Mouse (Mus musculus): ENCODE data around the gene Spata17. TPM values are rescaled to one million over a fixed set of nuclear protein-coding genes. Genes with fewer than 3 reads are reported as not detected.
A peak's percentile ranks its signal among the peaks of the same experiment; 100 is the strongest.

The Spata17 gene
- polyA plus RNA-seq (2012; rRNA removed) (0.06 and 0.12 TPM in 2 replicates), polyA plus RNA-seq (2014; fragmentation: Nextera tagmentation; extraction: Ambion mirVana) (0.09 and 0.10 TPM in 2 replicates)

DNA sequence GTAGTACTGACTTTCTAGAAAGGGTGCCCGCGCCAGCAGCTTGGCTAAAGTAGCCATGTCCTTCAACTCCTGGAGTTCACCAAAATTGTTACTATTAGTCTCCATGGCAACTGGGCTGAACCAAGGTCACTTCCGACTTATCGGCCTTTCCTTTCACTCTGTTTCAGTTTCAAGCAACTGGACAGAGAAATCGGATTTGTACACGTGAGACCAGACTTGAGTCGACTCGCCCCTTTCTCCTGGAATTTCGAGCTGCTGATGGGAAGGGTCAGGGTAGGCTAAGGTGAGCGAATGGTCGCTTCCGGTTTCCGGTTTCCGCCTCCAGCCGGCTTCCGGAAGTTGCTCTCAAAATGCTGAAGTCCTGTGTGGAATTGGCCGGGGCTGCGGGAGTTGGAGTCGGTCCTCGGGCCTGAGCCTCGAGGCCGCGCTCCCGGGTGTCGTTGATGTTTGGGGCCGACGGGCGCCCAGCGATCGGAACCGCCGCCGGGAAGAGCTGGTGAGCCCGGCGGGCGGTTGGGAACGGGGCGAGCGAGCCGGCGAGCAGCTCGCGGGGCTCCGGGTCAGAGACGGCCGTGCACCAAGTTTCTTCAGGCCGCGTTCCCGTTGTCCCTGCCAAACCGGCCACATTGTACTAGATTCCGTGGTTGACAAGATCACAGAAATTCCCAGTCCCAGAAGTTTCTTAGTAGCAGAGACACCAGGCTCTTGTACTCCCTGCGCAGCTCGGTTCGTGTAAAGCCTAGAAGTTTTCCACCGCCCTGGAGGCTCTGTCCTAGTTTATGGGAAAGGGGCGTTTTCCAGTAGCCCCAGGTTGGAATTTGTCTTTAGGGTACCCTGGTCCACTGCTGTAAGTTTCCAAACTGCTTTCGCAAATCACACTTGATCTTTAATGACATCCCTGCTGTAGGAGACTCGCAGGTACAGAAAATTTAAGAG is at the start of gene Spata17, which contains the start of gene Gpatch2:
Gene Spata17 (minus strand): TSS at position 285 of the 936 bp plus-strand sequence.
Gene Gpatch2 (plus strand): TSS at position 328 of the 936 bp plus-strand sequence.
- DNase-seq (ENCODE audit: low read depth in 3 of 3, low spot score in 3 of 3), result peak; percentile 52 to 66 (median 63)
- peak within 1 kb of the TSS; percentile 95 to 99 for H3K4me3 ChIP-seq (ENCODE audit: insufficient read depth in 1 of 2, low read depth in 2 of 2, low read length in 2 of 2)
- H3K4me2 ChIP-seq (ENCODE audit: low read depth), result peak within 1 kb of the TSS; percentile 85
- H3K4me1 ChIP-seq (replicated peaks; ENCODE audit: control insufficient read depth in 2 of 2, insufficient read depth in 2 of 2, low read length in 1 of 2), result no peaks in the 10 kb centered on the region; a peak in 1 of 4 replicates
- H3K36me3 ChIP-seq (replicated peaks; ENCODE audit: control insufficient read depth, insufficient read depth, low read depth), result no peaks in the 10 kb centered on the region
- TF ChIP-seq CTCF (IDR thresholded peaks at IDR 0.05; ENCODE audit: low read depth), result no peak
- TF ChIP-seq EP300 (IDR thresholded peaks at IDR 0.05; ENCODE audit: low read depth), result 0 out of 2 replicates have a peak, but pooled peaks have one; percentile 14
- no peaks in the 10 kb centered on the region for H3K27me3 ChIP-seq (ENCODE audit: control insufficient read depth, insufficient read depth, low read length)
- peak within 1 kb of the TSS; percentile 85 for H3K9ac ChIP-seq (replicated peaks)
- peak; percentile 87 for ATAC-seq (ENCODE audit: insufficient read depth)
- H3K9me3 ChIP-seq (ENCODE audit: control insufficient read depth, low read length), result no peaks in the 10 kb centered on the region
- peak within 1 kb of the TSS; percentile 16 for H3K27ac ChIP-seq
- WGBS (ENCODE audit: insufficient replicate concordance), result under 1% methylated on average over 58 of the region's 58 CpGs

DNA sequence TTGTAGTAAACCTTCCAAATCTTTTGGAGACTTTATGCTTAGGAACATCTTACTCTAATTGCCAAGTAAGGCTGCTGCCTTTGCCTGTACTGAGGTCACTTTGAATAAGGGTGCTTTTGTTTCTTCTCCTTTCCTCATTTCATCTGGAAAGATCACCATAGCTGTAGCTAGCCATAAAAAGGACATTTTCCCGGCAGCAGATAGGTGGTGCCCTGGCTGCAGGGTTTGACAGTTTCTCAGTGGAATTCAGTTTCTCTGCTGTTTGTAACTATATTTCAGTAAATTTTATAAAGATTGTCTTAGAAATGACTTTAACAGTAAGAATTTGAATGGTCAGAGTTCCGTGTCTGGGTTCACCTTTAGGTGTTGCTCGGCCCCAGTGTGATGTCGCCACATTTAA is 43.5 kb upstream of the Spata17 start:
- WGBS (ENCODE audit: insufficient replicate concordance), result 74% methylated on average over 4 of the region's 4 CpGs
- Histone ChIP-seq H3K9ac (replicated peaks) (no peak overlapping the region), H3K36me3 (replicated peaks; ENCODE audit: control insufficient read depth, insufficient read depth, low read depth) (no peaks in the 10 kb centered on the region), H3K4me1 (replicated peaks; ENCODE audit: control insufficient read depth in 2 of 2, insufficient read depth in 2 of 2, low read length in 1 of 2) (no peaks in the 10 kb centered on the region), H3K27ac (no peak overlapping the region), H3K4me2 (ENCODE audit: low read depth) (no peak overlapping the region), H3K9me3 (ENCODE audit: control insufficient read depth, low read length) (no peaks in the 10 kb centered on the region), H3K27me3 (ENCODE audit: control insufficient read depth, insufficient read depth, low read length) (no peaks in the 10 kb centered on the region), H3K4me3 (ENCODE audit: insufficient read depth in 1 of 2, low read depth in 2 of 2, low read length in 2 of 2) (no peak overlapping the region)
- no peak for DNase-seq (ENCODE audit: low read depth in 3 of 3, low spot score in 3 of 3)
- TF ChIP-seq EP300 (IDR thresholded peaks at IDR 0.05; ENCODE audit: low read depth) (no peak), CTCF (IDR thresholded peaks at IDR 0.05; ENCODE audit: low read depth) (no peak)
- ATAC-seq (ENCODE audit: insufficient read depth), result no peak

- Histone ChIP-seq H3K9me3 (ENCODE audit: control insufficient read depth, low read length) (no peaks in the 10 kb centered on the region), H3K27me3 (ENCODE audit: control insufficient read depth, insufficient read depth, low read length) (no peaks in the 10 kb centered on the region), H3K36me3 (replicated peaks; ENCODE audit: control insufficient read depth, insufficient read depth, low read depth) (no peaks in the 10 kb centered on the region), H3K9ac (replicated peaks) (no peak overlapping the region), H3K27ac (no peak overlapping the region), H3K4me2 (ENCODE audit: low read depth) (no peak overlapping the region), H3K4me3 (ENCODE audit: insufficient read depth in 1 of 2, low read depth in 2 of 2, low read length in 2 of 2) (no peak overlapping the region), H3K4me1 (replicated peaks; ENCODE audit: control insufficient read depth in 2 of 2, insufficient read depth in 2 of 2, low read length in 1 of 2) (no peaks in the 10 kb centered on the region)
- DNase-seq (ENCODE audit: low read depth in 3 of 3, low spot score in 3 of 3) (no peak), ATAC-seq (ENCODE audit: insufficient read depth) (no peak)
- 60% methylated on average over 1 of the region's 1 CpGs for WGBS (ENCODE audit: insufficient replicate concordance)
- TF ChIP-seq EP300 (IDR thresholded peaks at IDR 0.05; ENCODE audit: low read depth) (no peak), CTCF (IDR thresholded peaks at IDR 0.05; ENCODE audit: low read depth) (no peak)
These were observed 35.5 kb upstream of the Spata17 start for GRCm38 (mm10) chr1:187250741-187251262.

DNA sequence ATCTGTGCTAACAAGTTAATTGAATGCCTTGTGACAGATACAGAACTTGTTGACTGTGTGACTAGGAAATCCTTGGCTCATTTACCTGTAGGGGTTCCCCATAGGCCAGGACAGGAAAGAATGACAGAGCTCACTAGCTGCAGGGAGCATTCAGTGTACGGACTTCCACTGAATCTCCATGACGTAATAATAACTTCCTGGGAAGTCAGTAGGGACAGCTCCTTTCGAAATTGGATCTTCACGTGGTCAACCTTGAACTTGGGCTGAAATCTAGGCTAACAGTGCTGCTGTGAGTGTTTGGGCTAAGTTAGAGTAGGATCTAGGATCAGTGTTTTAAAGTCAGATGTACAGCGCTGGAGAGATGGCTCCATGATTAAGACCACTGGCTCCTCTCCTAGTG is 29.5 kb upstream of the Spata17 start:
- TF ChIP-seq CTCF (IDR thresholded peaks at IDR 0.05; ENCODE audit: low read depth) (no peak), EP300 (IDR thresholded peaks at IDR 0.05; ENCODE audit: low read depth) (no peak)
- DNase-seq (ENCODE audit: low read depth in 3 of 3, low spot score in 3 of 3) (no peak), ATAC-seq (ENCODE audit: insufficient read depth) (peak; percentile 19; the same call in 1 of the 2 replicates)
- Histone ChIP-seq H3K9ac (replicated peaks) (no peak overlapping the region), H3K27me3 (ENCODE audit: control insufficient read depth, insufficient read depth, low read length) (no peaks in the 10 kb centered on the region), H3K4me3 (ENCODE audit: insufficient read depth in 1 of 2, low read depth in 2 of 2, low read length in 2 of 2) (no peak overlapping the region), H3K9me3 (ENCODE audit: control insufficient read depth, low read length) (no peaks in the 10 kb centered on the region), H3K4me1 (replicated peaks; ENCODE audit: control insufficient read depth in 2 of 2, insufficient read depth in 2 of 2, low read length in 1 of 2) (0 out of 4 replicates have a peak, but pooled peaks cover 0 to 2% of the 10 kb centered on the region in 2 experiments), H3K36me3 (replicated peaks; ENCODE audit: control insufficient read depth, insufficient read depth, low read depth) (no peaks in the 10 kb centered on the region), H3K27ac (no peak overlapping the region), H3K4me2 (ENCODE audit: low read depth) (no peak overlapping the region)
- WGBS (ENCODE audit: insufficient replicate concordance), result 74% methylated on average over 5 of the region's 5 CpGs

- Histone ChIP-seq H3K9ac (replicated peaks) (no peak overlapping the region), H3K4me3 (ENCODE audit: insufficient read depth in 1 of 2, low read depth in 2 of 2, low read length in 2 of 2) (no peak overlapping the region), H3K9me3 (ENCODE audit: control insufficient read depth, low read length) (no peaks in the 10 kb centered on the region), H3K36me3 (replicated peaks; ENCODE audit: control insufficient read depth, insufficient read depth, low read depth) (no peaks in the 10 kb centered on the region), H3K4me2 (ENCODE audit: low read depth) (no peak overlapping the region), H3K27ac (no peak overlapping the region), H3K4me1 (replicated peaks; ENCODE audit: control insufficient read depth in 2 of 2, insufficient read depth in 2 of 2, low read length in 1 of 2) (0 out of 4 replicates have a peak, but pooled peaks cover 0 to 2% of the 10 kb centered on the region in 2 experiments), H3K27me3 (ENCODE audit: control insufficient read depth, insufficient read depth, low read length) (no peaks in the 10 kb centered on the region)
- DNase-seq (ENCODE audit: low read depth in 3 of 3, low spot score in 3 of 3) (no peak), ATAC-seq (ENCODE audit: insufficient read depth) (no peak)
- 66% methylated on average over 5 of the region's 5 CpGs for WGBS (ENCODE audit: insufficient replicate concordance)
- TF ChIP-seq EP300 (IDR thresholded peaks at IDR 0.05; ENCODE audit: low read depth), result no peak
- no peak for TF ChIP-seq CTCF (IDR thresholded peaks at IDR 0.05; ENCODE audit: low read depth)
These were observed 26.1 kb upstream of the Spata17 start for GRCm38 (mm10) chr1:187241329-187241728.

Measured in liver, embryonic 14.5 days (tissue).